Mouse (Mus musculus) fat pad, adult 2 months (tissue): ENCODE measurements around the gene Olfr235.
"Not testable (repeated sequence)": the region's sequence is repeated elsewhere in the genome, so short reads cannot be mapped to it uniquely, and the experiment has no call there.

Source experiments
- DNase-seq: peaks from one replicate; pipeline ENCODE4 v3.0.0-alpha.2; 2011; ENCODE audit warnings: low read depth, low spot score; ENCODE audit errors: extremely low read depth

Gene Olfr235

GRCm38 (mm10) chr19:12260732-12261131 is at the start of gene Olfr235:
Olfr235 (plus strand) TSS chr19:12261032.
- DNase-seq = no peak

DNA sequence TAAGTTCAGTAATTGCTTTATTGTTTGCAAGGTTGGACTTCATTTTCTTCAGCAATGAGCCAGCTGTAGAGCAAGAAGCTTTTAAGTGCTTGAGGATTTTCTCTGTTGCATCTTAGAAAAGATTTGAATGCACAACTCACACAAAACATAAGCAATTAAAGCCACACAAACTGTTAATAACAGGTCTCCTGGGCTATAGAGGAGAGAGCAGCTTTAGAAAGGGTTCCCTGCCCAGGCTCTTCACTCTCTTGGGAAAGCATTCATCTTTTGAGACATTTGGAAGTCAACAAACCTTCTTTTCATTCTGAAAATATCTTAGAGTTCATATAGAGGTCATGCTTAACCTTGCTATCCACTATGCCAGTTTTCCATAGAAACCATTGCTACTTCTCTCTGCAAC is 28.3 kb upstream of the Olfr235 start, which contains the start of gene Olfr1432:
Olfr1432 (minus strand) TSS at position 101 of the 400 bp plus-strand sequence.
- DNase-seq = not testable (repeated sequence)

GRCm38 (mm10) chr19:12241559-12241958 is 19.3 kb upstream of the Olfr235 start, which contains the start of gene Olfr262:
Olfr262 (minus strand) TSS chr19:12241659.
- DNase-seq = no peak

DNA sequence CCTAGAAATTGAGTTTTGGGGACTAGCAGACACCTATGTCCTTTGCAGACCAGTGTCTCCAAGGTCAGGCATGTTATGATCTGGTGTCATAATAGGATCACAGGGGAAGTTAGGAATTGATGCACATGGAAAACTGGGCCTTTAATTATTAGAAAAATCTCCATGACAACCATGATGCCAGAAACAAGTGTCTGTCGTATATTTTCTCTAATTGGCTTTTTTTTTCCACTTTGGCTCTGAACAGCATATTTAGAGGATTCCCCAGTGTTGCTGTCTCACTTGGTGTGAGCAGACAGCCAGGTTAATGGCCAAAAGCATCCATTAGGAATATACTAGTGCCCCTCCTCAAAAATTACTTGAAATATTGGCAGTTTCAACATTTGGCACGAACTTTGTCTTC is 18.7 kb downstream of the Olfr235 start, which contains the start of gene Olfr1434:
Olfr1434 (plus strand) TSS at position 301 of the 400 bp plus-strand sequence.
- DNase-seq = no peak

GRCm38 (mm10) chr19:12292979-12293378 is 32.1 kb downstream of the Olfr235 start:
- no peak for DNase-seq

DNA sequence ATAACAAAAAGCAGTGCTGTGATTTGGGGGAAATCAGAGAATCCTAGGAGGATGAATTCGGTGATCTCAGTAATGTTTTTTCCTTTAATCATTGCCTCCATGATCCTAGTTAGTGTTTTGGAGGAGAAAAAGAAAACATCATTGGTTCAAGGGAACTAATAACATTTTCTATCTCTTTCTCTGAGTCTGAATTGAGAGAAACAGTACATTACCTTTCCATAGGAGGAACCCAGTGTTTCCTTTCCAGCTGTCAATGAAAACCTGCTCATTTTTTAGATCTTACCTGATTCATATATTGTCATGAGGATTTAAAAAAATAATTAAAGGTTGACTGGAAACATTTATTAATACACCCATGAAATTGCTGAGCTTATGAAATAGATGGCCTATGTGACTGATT is 38.2 kb downstream of the Olfr235 start, which contains the start of gene Olfr1436:
Olfr1436 (minus strand) TSS at position 101 of the 400 bp plus-strand sequence.
- not testable (repeated sequence) for DNase-seq
